Mouse (Mus musculus): ENCODE measurements around the gene Apobec2. TPM values are rescaled to one million over a fixed set of nuclear protein-coding genes. Genes with fewer than 3 reads are reported as not detected.

Apobec2 gene
- polyA plus RNA-seq, 1 experiment from 2014 or later: 1.6 TPM

DNA sequence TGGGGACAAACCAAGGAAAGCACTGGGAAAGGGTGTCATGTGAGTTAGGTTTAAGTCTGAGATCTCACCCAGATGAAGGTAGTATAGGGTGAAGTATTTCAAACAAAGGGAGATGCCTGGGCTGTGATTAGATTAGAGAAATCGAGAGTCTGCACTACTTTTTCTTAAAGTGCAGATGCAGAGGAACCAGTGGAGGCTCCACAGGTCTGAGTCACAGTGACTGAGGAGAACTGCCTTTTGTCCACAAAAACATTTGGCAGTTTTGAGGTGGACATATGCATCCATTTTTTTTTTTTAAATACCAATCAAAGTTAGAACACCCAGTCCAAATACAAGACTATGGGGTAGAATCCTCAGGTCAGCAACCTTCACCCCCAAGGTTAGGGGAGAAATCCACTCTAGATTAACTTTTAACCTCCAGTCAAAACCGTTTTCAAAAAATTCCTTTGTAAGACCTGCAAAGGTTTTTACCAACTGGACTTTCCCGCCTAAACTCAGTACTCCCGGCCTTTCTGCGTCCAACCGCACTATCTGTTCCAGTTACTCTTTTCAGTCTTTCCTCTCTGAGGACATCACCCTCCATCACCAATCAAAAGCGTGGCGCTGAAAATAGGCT is 24.7 kb downstream of the Apobec2 start:
- H3K36me3 ChIP-seq (ENCODE audit: control insufficient read depth, insufficient read depth, low read length): no peaks in the 10 kb centered on the region
- ATAC-seq (ENCODE audit: low FRiP score) (no peak), DNase-seq (ENCODE audit: low spot score) (no peak)
- H3K4me3 ChIP-seq (ENCODE audit: low read depth, low read length): peak overlapping the region; percentile 92
- peak overlapping the region; percentile 100 for H3K27ac ChIP-seq (ENCODE audit: low read depth, low read length)
- no peaks in the 10 kb centered on the region for H3K9me3 ChIP-seq (ENCODE audit: control insufficient read depth, low read length)
- WGBS: 20% methylated on average over 8 of the region's 8 CpGs
- H3K9ac ChIP-seq (ENCODE audit: low read depth, low read length): peak overlapping the region; percentile 99
- H3K4me2 ChIP-seq (replicated peaks; ENCODE audit: low read depth, low read length): peak overlapping the region; percentile 80
- no peaks in the 10 kb centered on the region; the same call in none of the 2 replicates for H3K4me1 ChIP-seq (replicated peaks; ENCODE audit: control insufficient read depth, insufficient read depth, low read length)
- H3K27me3 ChIP-seq (ENCODE audit: control insufficient read depth, insufficient read depth, low read length): no peaks in the 10 kb centered on the region

DNA sequence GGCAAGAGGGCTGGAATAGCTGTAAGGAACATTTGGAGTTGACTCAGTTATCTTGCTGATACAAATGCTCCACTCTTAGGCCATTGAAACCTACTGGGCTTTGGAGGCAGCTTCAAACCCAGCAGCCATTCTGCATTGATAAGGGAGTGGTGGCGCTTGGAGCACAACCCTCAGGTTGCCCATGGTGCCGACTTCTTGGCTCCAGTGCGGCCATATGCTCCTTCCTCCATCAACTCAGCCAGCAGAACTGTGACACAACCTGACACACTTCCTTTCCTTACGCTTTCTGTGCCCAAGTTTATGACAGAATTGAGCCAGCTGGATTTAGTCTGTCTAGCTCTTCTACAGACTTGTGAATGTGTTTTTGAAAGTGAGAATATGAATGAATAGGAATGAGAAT is 25.6 kb downstream of the Apobec2 start:
- ATAC-seq (ENCODE audit: low FRiP score): no peak
- no peaks in the 10 kb centered on the region; the same call in none of the 2 replicates for H3K4me1 ChIP-seq (replicated peaks; ENCODE audit: control insufficient read depth, insufficient read depth, low read length)
- H3K27ac ChIP-seq (ENCODE audit: low read depth, low read length): no peak overlapping the region
- H3K4me2 ChIP-seq (replicated peaks; ENCODE audit: low read depth, low read length): no peak overlapping the region
- WGBS: 87% methylated on average over 4 of the region's 4 CpGs
- H3K9me3 ChIP-seq (ENCODE audit: control insufficient read depth, low read length): no peaks in the 10 kb centered on the region
- no peaks in the 10 kb centered on the region for H3K36me3 ChIP-seq (ENCODE audit: control insufficient read depth, insufficient read depth, low read length)
- no peaks in the 10 kb centered on the region for H3K27me3 ChIP-seq (ENCODE audit: control insufficient read depth, insufficient read depth, low read length)
- DNase-seq (ENCODE audit: low spot score): no peak
- no peak overlapping the region for H3K4me3 ChIP-seq (ENCODE audit: low read depth, low read length)
- H3K9ac ChIP-seq (ENCODE audit: low read depth, low read length): no peak overlapping the region

DNA sequence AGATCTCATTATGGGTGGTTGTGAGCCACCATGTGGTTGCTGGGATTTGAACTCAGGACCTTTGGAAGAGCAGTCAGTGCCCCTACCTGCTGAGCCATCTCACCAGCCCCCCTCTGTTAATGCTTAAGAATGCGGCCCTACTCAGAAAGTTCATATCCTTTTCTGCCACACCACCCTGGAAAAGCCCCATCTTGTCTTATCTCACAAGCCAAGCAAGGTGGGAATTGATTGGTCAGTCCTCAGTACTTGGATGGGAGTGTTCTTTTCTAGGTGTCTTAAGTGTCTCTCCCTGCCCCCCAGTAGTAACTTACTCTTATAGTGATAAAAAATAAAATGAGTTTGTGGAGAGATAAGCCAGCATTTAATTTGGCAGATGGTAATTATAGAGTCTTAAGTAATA is 28.0 kb downstream of the Apobec2 start:
- Histone ChIP-seq H3K4me1 (replicated peaks; ENCODE audit: control insufficient read depth, insufficient read depth, low read length) (no peaks in the 10 kb centered on the region; the same call in 1 of the 2 replicates), H3K9me3 (ENCODE audit: control insufficient read depth, low read length) (no peaks in the 10 kb centered on the region), H3K9ac (ENCODE audit: low read depth, low read length) (no peak overlapping the region), H3K4me3 (ENCODE audit: low read depth, low read length) (no peak overlapping the region), H3K36me3 (ENCODE audit: control insufficient read depth, insufficient read depth, low read length) (no peaks in the 10 kb centered on the region), H3K27me3 (ENCODE audit: control insufficient read depth, insufficient read depth, low read length) (no peaks in the 10 kb centered on the region), H3K4me2 (replicated peaks; ENCODE audit: low read depth, low read length) (no peak overlapping the region), H3K27ac (ENCODE audit: low read depth, low read length) (no peak overlapping the region)
- ATAC-seq (ENCODE audit: low FRiP score) (no peak), DNase-seq (ENCODE audit: low spot score) (no peak)
- 83% methylated on average over 1 of the region's 1 CpGs for WGBS

DNA sequence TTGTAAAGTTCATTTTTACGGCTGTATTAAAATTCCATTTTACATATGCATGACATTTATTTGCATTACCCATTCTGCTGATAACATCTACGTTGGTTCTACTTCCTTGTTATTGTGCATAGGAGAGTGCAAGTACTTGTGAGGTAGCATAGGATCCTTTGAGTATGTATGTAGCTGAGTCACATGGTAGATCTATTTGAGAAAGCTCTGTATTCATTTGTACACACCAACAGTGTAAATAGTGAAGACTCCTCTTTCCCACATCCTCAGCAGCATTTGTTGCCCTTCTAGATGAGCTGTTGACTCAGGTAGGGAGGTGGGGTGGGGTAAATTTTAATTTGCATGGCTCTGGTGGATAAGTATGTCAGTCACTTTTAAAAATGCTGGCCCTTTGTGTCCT is 28.9 kb downstream of the Apobec2 start:
- 87% methylated on average over 2 of the region's 2 CpGs for WGBS
- Histone ChIP-seq H3K4me2 (replicated peaks; ENCODE audit: low read depth, low read length) (no peak overlapping the region), H3K9ac (ENCODE audit: low read depth, low read length) (no peak overlapping the region), H3K4me1 (replicated peaks; ENCODE audit: control insufficient read depth, insufficient read depth, low read length) (no peaks in the 10 kb centered on the region; the same call in 1 of the 2 replicates), H3K36me3 (ENCODE audit: control insufficient read depth, insufficient read depth, low read length) (peaks cover under 1% of the 10 kb centered on the region; the same call in 1 of the 2 replicates), H3K4me3 (ENCODE audit: low read depth, low read length) (no peak overlapping the region), H3K27me3 (ENCODE audit: control insufficient read depth, insufficient read depth, low read length) (no peaks in the 10 kb centered on the region), H3K9me3 (ENCODE audit: control insufficient read depth, low read length) (no peaks in the 10 kb centered on the region), H3K27ac (ENCODE audit: low read depth, low read length) (no peak overlapping the region)
- DNase-seq (ENCODE audit: low spot score) (no peak), ATAC-seq (ENCODE audit: low FRiP score) (no peak)

DNA sequence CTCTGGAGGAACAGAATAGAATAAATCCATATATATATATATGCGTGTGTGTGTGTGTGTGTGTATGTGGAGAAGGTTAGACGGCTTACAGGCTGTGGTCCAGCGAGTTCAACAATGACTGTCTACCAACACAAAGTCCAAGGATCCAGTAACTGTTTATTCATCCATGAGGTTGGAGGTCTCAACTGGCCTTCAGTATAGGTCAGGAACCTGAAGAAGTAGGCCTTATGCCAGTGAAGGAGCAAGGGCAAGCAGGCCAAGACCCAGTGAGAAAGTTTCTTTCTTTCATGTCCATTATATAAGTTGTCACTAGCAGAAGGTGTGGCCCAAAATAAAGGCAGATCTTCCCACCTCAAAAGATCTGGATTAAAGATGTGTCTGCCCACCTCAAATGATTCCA is 30.0 kb downstream of the Apobec2 start:
- H3K4me1 ChIP-seq (replicated peaks; ENCODE audit: control insufficient read depth, insufficient read depth, low read length): no peaks in the 10 kb centered on the region; the same call in 1 of the 2 replicates
- no peak overlapping the region for H3K9ac ChIP-seq (ENCODE audit: low read depth, low read length)
- no peaks in the 10 kb centered on the region for H3K9me3 ChIP-seq (ENCODE audit: control insufficient read depth, low read length)
- DNase-seq (ENCODE audit: low spot score) (no peak), ATAC-seq (ENCODE audit: low FRiP score) (no peak)
- no peak overlapping the region for H3K4me3 ChIP-seq (ENCODE audit: low read depth, low read length)
- 95% methylated on average over 3 of the region's 3 CpGs for WGBS
- peaks cover 4% of the 10 kb centered on the region; the same call in 1 of the 2 replicates for H3K36me3 ChIP-seq (ENCODE audit: control insufficient read depth, insufficient read depth, low read length)
- no peak overlapping the region for H3K27ac ChIP-seq (ENCODE audit: low read depth, low read length)
- H3K4me2 ChIP-seq (replicated peaks; ENCODE audit: low read depth, low read length): no peak overlapping the region
- no peaks in the 10 kb centered on the region for H3K27me3 ChIP-seq (ENCODE audit: control insufficient read depth, insufficient read depth, low read length)

DNA sequence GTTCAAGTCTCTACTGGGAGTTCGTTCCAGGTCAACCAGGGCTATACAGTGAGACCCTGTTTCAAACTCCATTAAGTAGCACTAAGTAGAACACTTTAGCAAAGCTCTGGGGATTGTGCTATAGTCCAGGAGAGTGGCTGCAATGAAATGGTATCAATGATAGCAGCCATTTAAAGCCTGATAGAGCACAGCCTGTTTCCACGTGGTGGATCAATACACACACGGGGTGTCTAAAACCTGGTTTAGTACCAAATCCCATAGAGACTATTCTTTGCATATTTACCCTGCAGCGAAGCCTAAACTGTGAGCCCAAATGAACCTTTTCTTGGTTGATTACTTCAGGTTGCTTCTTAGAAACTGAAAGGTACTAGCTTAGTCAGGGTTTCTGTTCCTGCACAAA is 31.0 kb downstream of the Apobec2 start:
- Histone ChIP-seq H3K4me3 (ENCODE audit: low read depth, low read length) (no peak overlapping the region), H3K27me3 (ENCODE audit: control insufficient read depth, insufficient read depth, low read length) (no peaks in the 10 kb centered on the region), H3K4me2 (replicated peaks; ENCODE audit: low read depth, low read length) (no peak overlapping the region), H3K27ac (ENCODE audit: low read depth, low read length) (no peak overlapping the region), H3K9me3 (ENCODE audit: control insufficient read depth, low read length) (no peaks in the 10 kb centered on the region), H3K36me3 (ENCODE audit: control insufficient read depth, insufficient read depth, low read length) (peaks cover 4% of the 10 kb centered on the region; the same call in 1 of the 2 replicates), H3K9ac (ENCODE audit: low read depth, low read length) (no peak overlapping the region), H3K4me1 (replicated peaks; ENCODE audit: control insufficient read depth, insufficient read depth, low read length) (no peaks in the 10 kb centered on the region)
- ATAC-seq (ENCODE audit: low FRiP score) (no peak), DNase-seq (ENCODE audit: low spot score) (no peak)
- 82% methylated on average over 4 of the region's 4 CpGs for WGBS

DNA sequence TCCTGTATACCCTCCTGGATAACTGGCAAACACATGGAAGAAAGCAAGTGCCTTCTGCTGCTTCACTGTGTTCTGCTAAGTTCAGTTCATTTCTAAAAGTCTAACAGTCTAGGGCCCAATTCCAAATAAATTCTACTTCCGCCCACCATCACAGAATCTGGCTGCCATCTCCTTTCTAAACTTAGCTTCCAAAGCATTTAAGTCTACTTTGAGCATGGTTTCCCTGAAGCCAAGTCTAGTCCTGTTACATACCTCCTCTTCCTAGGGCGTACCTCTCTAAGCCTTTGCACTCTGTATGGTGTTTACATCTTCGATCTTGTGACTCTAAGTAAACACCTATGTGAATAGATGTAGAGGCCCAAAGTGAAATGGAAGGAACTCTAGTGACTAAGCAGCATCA is 40.1 kb downstream of the Apobec2 start:
- Histone ChIP-seq H3K27me3 (ENCODE audit: control insufficient read depth, insufficient read depth, low read length) (no peaks in the 10 kb centered on the region), H3K4me1 (replicated peaks; ENCODE audit: control insufficient read depth, insufficient read depth, low read length) (no peaks in the 10 kb centered on the region), H3K4me2 (replicated peaks; ENCODE audit: low read depth, low read length) (no peak overlapping the region), H3K9me3 (ENCODE audit: control insufficient read depth, low read length) (no peaks in the 10 kb centered on the region), H3K9ac (ENCODE audit: low read depth, low read length) (no peak overlapping the region), H3K4me3 (ENCODE audit: low read depth, low read length) (no peak overlapping the region), H3K36me3 (ENCODE audit: control insufficient read depth, insufficient read depth, low read length) (peaks cover 23% of the 10 kb centered on the region), H3K27ac (ENCODE audit: low read depth, low read length) (no peak overlapping the region)
- ATAC-seq (ENCODE audit: low FRiP score) (no peak), DNase-seq (ENCODE audit: low spot score) (no peak)
- WGBS: 95% methylated on average over 3 of the region's 3 CpGs

DNA sequence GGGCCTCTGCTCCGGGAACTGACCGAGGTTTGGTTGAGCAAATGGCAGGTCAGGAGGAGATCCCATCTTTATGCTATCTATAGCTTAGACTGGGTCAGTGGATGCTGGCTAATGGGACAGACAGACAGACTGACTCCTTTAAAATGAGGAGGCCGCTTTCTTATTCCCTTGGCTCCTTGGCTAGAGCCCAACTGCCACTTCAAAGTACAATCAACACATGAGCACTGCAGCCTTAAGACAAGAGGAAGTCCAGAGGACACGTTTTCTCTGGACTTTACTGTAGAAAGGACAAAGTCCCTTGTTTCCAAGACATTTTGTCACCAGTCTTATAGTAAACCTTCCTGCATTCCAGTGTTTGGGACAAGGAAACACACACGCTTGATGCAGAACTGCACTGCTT is 41.3 kb downstream of the Apobec2 start:
- no peaks in the 10 kb centered on the region for H3K9me3 ChIP-seq (ENCODE audit: control insufficient read depth, low read length)
- no peak overlapping the region for H3K27ac ChIP-seq (ENCODE audit: low read depth, low read length)
- no peak overlapping the region for H3K9ac ChIP-seq (ENCODE audit: low read depth, low read length)
- no peaks in the 10 kb centered on the region for H3K4me1 ChIP-seq (replicated peaks; ENCODE audit: control insufficient read depth, insufficient read depth, low read length)
- 94% methylated on average over 5 of the region's 5 CpGs for whole genome bisulfite sequencing
- peaks cover 23% of the 10 kb centered on the region for H3K36me3 ChIP-seq (ENCODE audit: control insufficient read depth, insufficient read depth, low read length)
- H3K4me2 ChIP-seq (replicated peaks; ENCODE audit: low read depth, low read length): no peak overlapping the region
- no peak for ATAC-seq (ENCODE audit: low FRiP score)
- no peak for DNase-seq (ENCODE audit: low spot score)
- no peaks in the 10 kb centered on the region for H3K27me3 ChIP-seq (ENCODE audit: control insufficient read depth, insufficient read depth, low read length)
- H3K4me3 ChIP-seq (ENCODE audit: low read depth, low read length): no peak overlapping the region

DNA sequence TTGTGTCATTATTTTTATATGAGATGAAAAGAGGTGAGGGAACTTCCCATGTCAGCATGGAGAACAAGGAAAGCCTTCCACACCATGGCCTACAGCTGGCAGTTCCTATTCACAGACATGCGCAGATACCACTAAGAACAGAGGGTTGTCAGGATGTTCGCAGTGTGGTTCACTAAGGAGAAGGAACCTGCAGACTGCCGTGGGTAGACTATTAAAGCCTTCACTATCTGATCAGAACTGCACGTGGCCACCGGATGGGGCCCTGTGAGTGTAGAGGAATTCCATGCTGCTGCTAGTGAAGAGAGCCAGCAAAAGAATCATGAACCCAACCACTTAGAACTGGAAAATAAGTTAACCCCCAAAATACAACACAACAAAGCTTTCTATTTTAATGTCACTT is 43.3 kb downstream of the Apobec2 start:
- Histone ChIP-seq H3K4me3 (ENCODE audit: low read depth, low read length) (no peak overlapping the region), H3K4me1 (replicated peaks; ENCODE audit: control insufficient read depth, insufficient read depth, low read length) (no peaks in the 10 kb centered on the region), H3K4me2 (replicated peaks; ENCODE audit: low read depth, low read length) (no peak overlapping the region), H3K9ac (ENCODE audit: low read depth, low read length) (no peak overlapping the region), H3K27me3 (ENCODE audit: control insufficient read depth, insufficient read depth, low read length) (no peaks in the 10 kb centered on the region), H3K9me3 (ENCODE audit: control insufficient read depth, low read length) (no peaks in the 10 kb centered on the region), H3K36me3 (ENCODE audit: control insufficient read depth, insufficient read depth, low read length) (peaks cover 18% of the 10 kb centered on the region), H3K27ac (ENCODE audit: low read depth, low read length) (no peak overlapping the region)
- whole genome bisulfite sequencing: 95% methylated on average over 5 of the region's 5 CpGs
- DNase-seq (ENCODE audit: low spot score) (no peak), ATAC-seq (ENCODE audit: low FRiP score) (no peak)
